Mouse (Mus musculus) midbrain, embryonic 14.5 days (tissue): ENCODE results near the gene 1700029J07Rik. TPM values are rescaled to one million over a fixed set of nuclear protein-coding genes. Genes with fewer than 3 reads are reported as not detected.

Experiments
- ATAC-seq: fragments of 200-750 bp; cut with Nextera tagmentation; 2 replicates; pipeline ENCODE4 v1.8.0; 2017; ENCODE audit warnings: moderate number of reproducible peaks, moderate library complexity; ENCODE audit not compliant: low FRiP score, low TSS enrichment
- DNase-seq: peaks from one replicate; pipeline ENCODE4 v3.0.0-alpha.2; 2015
- H3K27ac ChIP-seq: fragments of 300-500 bp; sonication (generic); replicated peaks from 2 replicates; pipeline ENCODE4 v1.5.1; 2014; ENCODE audit warnings: mild to moderate bottlenecking, low read depth, low read length, moderate library complexity
- H3K27me3 ChIP-seq: fragments of 300-500 bp; sonication (generic); 2 replicates; pipeline ENCODE4 v1.6.1; 2014; ENCODE audit warnings: low read length, control low read depth, mixed read lengths; ENCODE audit not compliant: control insufficient read depth, insufficient read depth
- H3K36me3 ChIP-seq: fragments of 300-500 bp; sonication (generic); 2 replicates; pipeline ENCODE4 v1.6.1; 2014; ENCODE audit warnings: low read length, control low read depth; ENCODE audit not compliant: control insufficient read depth, insufficient read depth
- H3K4me1 ChIP-seq: fragments of 300-500 bp; sonication (generic); 2 replicates; pipeline ENCODE4 v1.6.1; 2014; ENCODE audit warnings: mild to moderate bottlenecking, antibody characterized with exemption, low read length, control low read depth; ENCODE audit not compliant: control insufficient read depth, insufficient read depth
- H3K4me2 ChIP-seq: fragments of 300-500 bp; sonication (generic); 2 replicates; pipeline ENCODE4 v1.6.1; 2014; ENCODE audit warnings: mild to moderate bottlenecking, low read length, moderate library complexity
- H3K4me3 ChIP-seq: fragments of 300-500 bp; sonication (generic); replicated peaks from 2 replicates; pipeline ENCODE4 v1.5.1; 2014; ENCODE audit warnings: low read depth, low read length
- H3K9ac ChIP-seq: fragments of 300-500 bp; sonication (generic); replicated peaks from 2 replicates; pipeline ENCODE4 v1.6.1; 2014; ENCODE audit warnings: mild to moderate bottlenecking, low read length, moderate library complexity
- H3K9me3 ChIP-seq: fragments of 300-500 bp; sonication (generic); 2 replicates; pipeline ENCODE4 v1.6.1; 2016; ENCODE audit warnings: low read length, control low read depth, mixed read lengths; ENCODE audit not compliant: control insufficient read depth
- WGBS: fragments of 180-500 bp; shearing (Covaris S2); extraction: QIAGEN DNeasy Blood & Tissue Kit; methylation state at CpG from one replicate; pipeline ENCODE4 v1.1.7; 2014; 5-methylcytosine and 5-hydroxymethylcytosine counted together
- polyA plus RNA-seq: library from polyadenylated mRNA; unstranded; fragments of >200 nt; fragmentation: Nextera tagmentation; extraction: Ambion mirVana; gene quantifications from 2 replicates; pipeline ENCODE4 v1.2.1, GENCODE M21; 2014

Gene 1700029J07Rik
- polyA plus RNA-seq, 1 experiment from 2014 or later = 4.5 TPM

GRCm38 (mm10) chr8:45918891-45919290 is 56.2 kb downstream of the 1700029J07Rik start:
- no peak for ATAC-seq
- 87% methylated on average over 15 of the region's 15 CpGs for WGBS
- Histone ChIP-seq H3K4me3 (no peak overlapping the region), H3K4me1 (no peaks in the 10 kb centered on the region), H3K4me2 (no peak overlapping the region), H3K27ac (no peak overlapping the region), H3K9ac (no peak overlapping the region), H3K36me3 (no peaks in the 10 kb centered on the region), H3K27me3 (no peaks in the 10 kb centered on the region), H3K9me3 (no peaks in the 10 kb centered on the region)
- DNase-seq = no peak

- Histone ChIP-seq H3K4me3 (no peak overlapping the region), H3K9ac (no peak overlapping the region), H3K4me1 (no peaks in the 10 kb centered on the region), H3K9me3 (no peaks in the 10 kb centered on the region), H3K36me3 (no peaks in the 10 kb centered on the region), H3K4me2 (no peak overlapping the region), H3K27ac (no peak overlapping the region), H3K27me3 (no peaks in the 10 kb centered on the region)
- ATAC-seq (no peak), DNase-seq (no peak)
- 80% methylated on average over 20 of the region's 20 CpGs for WGBS
Measured at GRCm38 (mm10) chr8:45917040-45917679, 57.9 kb downstream of the 1700029J07Rik start.

DNA sequence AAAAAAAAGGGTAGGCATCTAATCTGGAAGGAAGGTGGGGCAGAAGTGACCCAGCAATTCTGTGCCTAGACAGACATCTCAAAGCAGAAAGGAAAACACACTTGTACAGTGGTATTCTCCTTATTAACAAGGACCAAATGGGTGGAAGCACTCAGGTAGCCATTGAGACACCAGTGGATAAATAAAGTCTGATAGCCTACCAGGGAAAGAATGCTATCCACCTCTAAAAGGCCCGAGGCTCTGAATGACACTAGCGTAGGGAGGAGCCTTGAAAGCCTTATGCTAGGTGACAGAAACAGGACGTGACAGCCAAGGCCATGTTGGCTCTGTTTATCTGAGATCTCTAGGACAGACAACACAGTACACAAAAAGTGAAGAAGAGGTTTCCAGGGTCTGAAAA is 58.6 kb downstream of the 1700029J07Rik start:
- Histone ChIP-seq H3K4me2 (no peak overlapping the region), H3K27me3 (no peaks in the 10 kb centered on the region), H3K4me3 (no peak overlapping the region), H3K36me3 (no peaks in the 10 kb centered on the region), H3K27ac (no peak overlapping the region), H3K9ac (no peak overlapping the region), H3K9me3 (no peaks in the 10 kb centered on the region), H3K4me1 (no peaks in the 10 kb centered on the region)
- ATAC-seq = no peak
- 78% methylated on average over 3 of the region's 3 CpGs for WGBS
- DNase-seq = no peak

DNA sequence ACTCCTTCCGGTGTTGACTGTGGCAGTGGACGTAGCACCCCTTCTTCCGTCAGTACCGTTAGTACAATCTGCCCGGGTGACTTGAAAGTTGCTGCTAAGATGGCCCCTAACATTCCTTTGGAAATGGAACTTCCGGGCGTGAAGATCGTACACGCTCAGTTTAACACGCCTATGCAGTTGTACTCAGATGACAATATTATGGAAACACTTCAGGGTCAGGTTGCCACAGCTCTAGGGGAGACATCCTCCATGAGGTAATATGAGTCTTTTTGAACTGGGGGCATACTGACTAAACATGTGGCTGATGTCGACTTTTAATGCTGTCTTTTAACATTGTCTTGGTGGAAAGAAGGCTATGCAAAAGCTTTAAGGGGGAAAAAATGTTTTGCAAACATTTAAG is 61.3 kb downstream of the 1700029J07Rik start:
- Histone ChIP-seq H3K4me2 (no peak overlapping the region), H3K27me3 (no peaks in the 10 kb centered on the region), H3K9ac (no peak overlapping the region), H3K4me1 (no peaks in the 10 kb centered on the region), H3K36me3 (no peaks in the 10 kb centered on the region), H3K27ac (no peak overlapping the region), H3K4me3 (no peak overlapping the region), H3K9me3 (no peaks in the 10 kb centered on the region)
- 93% methylated on average over 11 of the region's 11 CpGs for whole genome bisulfite sequencing
- DNase-seq = no peak
- no peak for ATAC-seq

DNA sequence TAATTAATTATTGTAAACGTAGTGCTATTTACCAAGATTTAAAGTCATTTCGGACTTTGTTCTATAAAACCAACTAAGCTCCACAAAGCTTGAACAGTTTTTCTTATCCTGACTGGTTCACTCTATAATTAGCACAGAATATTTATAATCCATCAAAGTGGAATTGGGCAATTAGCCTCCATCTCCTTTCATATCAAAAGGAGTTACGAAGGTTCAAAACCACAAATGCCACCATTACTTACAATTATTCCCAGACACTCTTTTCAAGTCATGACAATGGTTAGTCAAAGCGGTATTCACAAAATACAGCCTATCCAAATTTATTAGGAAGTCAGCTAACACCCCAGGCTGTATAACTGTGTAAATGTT is 68.8 kb downstream of the 1700029J07Rik start:
- no peak for ATAC-seq
- DNase-seq = no peak
- H3K36me3 ChIP-seq = no peaks in the 10 kb centered on the region
- no peaks in the 10 kb centered on the region for H3K9me3 ChIP-seq
- no peak overlapping the region for H3K27ac ChIP-seq
- H3K9ac ChIP-seq = no peak overlapping the region
- no peaks in the 10 kb centered on the region for H3K27me3 ChIP-seq
- no peaks in the 10 kb centered on the region for H3K4me1 ChIP-seq
- WGBS = 88% methylated on average over 4 of the region's 4 CpGs
- H3K4me3 ChIP-seq = no peak overlapping the region
- H3K4me2 ChIP-seq = no peak overlapping the region

GRCm38 (mm10) chr8:45905591-45906250 is 69.3 kb downstream of the 1700029J07Rik start:
- ATAC-seq = no peak
- WGBS = 85% methylated on average over 7 of the region's 7 CpGs
- no peaks in the 10 kb centered on the region for H3K27me3 ChIP-seq

GRCm38 (mm10) chr8:45903659-45904058 is 71.4 kb downstream of the 1700029J07Rik start:
- DNase-seq (no peak), ATAC-seq (no peak)
- H3K27me3 ChIP-seq = no peaks in the 10 kb centered on the region

More at GRCm38 (mm10) chr8:45905591-45906250, 69.3 kb downstream of the 1700029J07Rik start:
- H3K36me3 ChIP-seq = no peaks in the 10 kb centered on the region
- H3K9ac ChIP-seq = no peak overlapping the region
- no peak overlapping the region for H3K27ac ChIP-seq
- H3K4me2 ChIP-seq = no peak overlapping the region
- no peaks in the 10 kb centered on the region for H3K4me1 ChIP-seq
- DNase-seq = no peak
- no peak overlapping the region for H3K4me3 ChIP-seq
- no peaks in the 10 kb centered on the region for H3K9me3 ChIP-seq

More at GRCm38 (mm10) chr8:45903659-45904058, 71.4 kb downstream of the 1700029J07Rik start:
- no peaks in the 10 kb centered on the region for H3K36me3 ChIP-seq
- no peaks in the 10 kb centered on the region for H3K9me3 ChIP-seq
- H3K27ac ChIP-seq = no peak overlapping the region
- 42% methylated on average over 3 of the region's 3 CpGs for WGBS
- no peak overlapping the region for H3K4me3 ChIP-seq
- H3K4me1 ChIP-seq = no peaks in the 10 kb centered on the region
- no peak overlapping the region for H3K9ac ChIP-seq
- no peak overlapping the region for H3K4me2 ChIP-seq
